Mouse (Mus musculus): ENCODE measurements at regions not wholly inside any gene's neighbourhood (a gene's known extent, or its start where the extent isn't known, plus 50 kb on each side); places are given as distances from the start of the nearest gene placed in this dataset.

DNA sequence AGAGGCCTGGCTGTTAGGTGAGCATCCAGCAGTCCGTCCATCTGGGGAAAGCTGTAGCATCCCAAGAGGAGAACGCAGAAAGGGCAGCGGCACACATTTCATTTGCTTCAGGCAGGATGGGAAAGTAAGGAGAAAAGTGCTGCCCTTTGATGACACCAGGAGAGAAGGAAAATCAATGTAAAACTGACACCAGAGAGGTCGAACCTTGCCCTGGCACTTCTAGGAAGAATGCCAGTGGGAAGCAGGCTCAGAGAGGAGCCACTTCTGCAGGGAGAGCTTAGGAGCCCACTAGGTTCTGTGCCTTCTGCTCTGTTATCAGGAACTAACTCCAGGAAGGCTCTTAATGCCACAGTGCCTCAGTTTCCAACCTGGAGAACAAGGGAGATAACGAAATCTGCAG lies 180.0 kb downstream of the Emp1 start:
- Histone ChIP-seq H3K4me3 (ENCODE audit: control insufficient read depth, low read depth, low read length) (no peak overlapping the region), H3K27me3 (ENCODE audit: control insufficient read depth, insufficient read depth, low read length) (no peaks in the 10 kb centered on the region), H3K4me1 (ENCODE audit: control insufficient read depth, insufficient read depth, low read length) (no peaks in the 10 kb centered on the region; the same call in 1 of the 2 replicates), H3K36me3 (ENCODE audit: control insufficient read depth, insufficient read depth, low read length) (no peaks in the 10 kb centered on the region), H3K27ac (ENCODE audit: control insufficient read depth, insufficient read depth, low read depth, low read length) (no peak overlapping the region)
- TF ChIP-seq CTCF (IDR thresholded peaks at IDR 0.05; ENCODE audit: control insufficient read depth, insufficient read depth, insufficient replicate concordance, low read depth, low read length) (no peak), POLR2A (IDR thresholded peaks at IDR 0.05; ENCODE audit: control insufficient read depth, low read depth, low read length) (no peak)

DNA sequence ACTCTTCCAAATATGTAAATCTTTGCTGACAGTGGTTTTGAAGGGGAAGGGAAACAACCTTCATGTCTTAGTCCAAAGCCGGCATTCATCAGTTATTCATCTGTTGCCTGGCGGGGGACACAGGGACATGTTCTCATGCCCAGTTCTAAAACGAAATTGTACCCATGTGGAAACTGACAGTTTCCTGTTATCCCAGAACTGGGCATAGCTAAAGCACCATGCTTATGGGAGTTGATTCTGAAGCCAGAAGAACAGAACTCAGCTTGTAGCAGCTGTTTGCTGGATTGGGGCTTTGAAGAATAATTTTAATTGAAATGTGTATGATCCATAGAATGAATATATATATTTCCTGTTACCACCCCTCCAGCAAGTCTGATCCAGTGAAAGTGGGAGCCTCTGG lies 181.0 kb downstream of the Emp1 start:
- H3K27me3 ChIP-seq (ENCODE audit: control insufficient read depth, insufficient read depth, low read length): no peaks in the 10 kb centered on the region
- H3K4me3 ChIP-seq (ENCODE audit: control insufficient read depth, low read depth, low read length): no peak overlapping the region
- no peak overlapping the region for H3K27ac ChIP-seq (ENCODE audit: control insufficient read depth, insufficient read depth, low read depth, low read length)
- H3K4me1 ChIP-seq (ENCODE audit: control insufficient read depth, insufficient read depth, low read length): no peaks in the 10 kb centered on the region; the same call in 1 of the 2 replicates
- TF ChIP-seq POLR2A (IDR thresholded peaks at IDR 0.05; ENCODE audit: control insufficient read depth, low read depth, low read length) (no peak), CTCF (IDR thresholded peaks at IDR 0.05; ENCODE audit: control insufficient read depth, insufficient read depth, insufficient replicate concordance, low read depth, low read length) (no peak)
- no peaks in the 10 kb centered on the region for H3K36me3 ChIP-seq (ENCODE audit: control insufficient read depth, insufficient read depth, low read length)

DNA sequence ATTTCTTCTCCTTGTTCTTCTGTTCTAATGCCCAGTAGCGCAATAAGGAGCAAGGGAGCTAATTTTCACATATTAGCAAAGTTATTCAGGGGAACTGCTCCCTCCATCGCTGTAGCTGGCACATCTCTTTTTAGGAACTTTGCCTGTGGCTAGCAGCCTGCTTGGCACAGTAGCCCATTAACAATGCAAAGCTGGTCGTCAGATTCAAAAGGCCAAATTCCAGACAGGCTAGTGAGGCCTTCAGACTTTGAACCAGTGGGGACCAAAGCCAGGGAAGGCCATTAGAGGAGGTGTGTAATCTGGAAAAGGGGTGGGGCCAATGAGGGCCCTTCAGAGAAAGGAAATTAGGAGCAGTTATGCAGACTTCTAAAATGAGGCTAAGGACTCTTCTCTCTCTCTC lies 181.5 kb downstream of the Emp1 start:
- TF ChIP-seq CTCF (IDR thresholded peaks at IDR 0.05; ENCODE audit: control insufficient read depth, insufficient read depth, insufficient replicate concordance, low read depth, low read length) (no peak), POLR2A (IDR thresholded peaks at IDR 0.05; ENCODE audit: control insufficient read depth, low read depth, low read length) (no peak)
- Histone ChIP-seq H3K27ac (ENCODE audit: control insufficient read depth, insufficient read depth, low read depth, low read length) (no peak overlapping the region), H3K4me1 (ENCODE audit: control insufficient read depth, insufficient read depth, low read length) (no peaks in the 10 kb centered on the region; the same call in 1 of the 2 replicates), H3K4me3 (ENCODE audit: control insufficient read depth, low read depth, low read length) (no peak overlapping the region), H3K36me3 (ENCODE audit: control insufficient read depth, insufficient read depth, low read length) (no peaks in the 10 kb centered on the region), H3K27me3 (ENCODE audit: control insufficient read depth, insufficient read depth, low read length) (no peaks in the 10 kb centered on the region)

DNA sequence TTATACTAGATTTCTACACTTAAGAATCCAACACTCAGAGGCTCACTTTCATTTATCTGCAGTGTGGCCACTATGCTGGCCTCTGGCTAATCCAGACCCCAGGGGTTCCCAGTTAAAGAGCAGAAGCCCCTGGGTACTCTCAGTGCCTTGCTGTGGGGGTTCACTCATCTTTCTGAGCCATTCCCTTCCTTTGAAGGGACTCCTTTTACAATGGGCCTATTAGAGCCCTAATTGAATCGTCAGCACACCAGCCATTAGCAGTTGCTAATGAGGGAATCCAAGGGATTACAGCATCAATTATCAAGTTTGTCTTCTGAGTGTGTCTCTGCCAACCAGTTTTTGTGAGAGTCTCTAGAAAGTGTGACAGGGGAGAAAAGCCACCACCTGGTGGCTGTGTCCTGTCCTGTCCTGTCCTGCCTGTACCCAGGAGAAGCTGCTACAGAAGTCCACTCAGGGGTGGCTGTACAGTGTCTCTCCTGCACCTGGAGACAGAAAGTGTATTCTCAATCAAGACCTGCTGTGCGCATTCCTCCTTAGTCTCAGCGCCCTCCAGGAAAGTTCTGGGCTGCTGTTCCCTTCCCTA lies 188.1 kb downstream of the Emp1 start:
- no peak overlapping the region for H3K4me3 ChIP-seq (ENCODE audit: control insufficient read depth, low read depth, low read length)
- no peak overlapping the region for H3K27ac ChIP-seq (ENCODE audit: control insufficient read depth, insufficient read depth, low read depth, low read length)
- no peaks in the 10 kb centered on the region for H3K4me1 ChIP-seq (ENCODE audit: control insufficient read depth, insufficient read depth, low read length)
- no peaks in the 10 kb centered on the region for H3K36me3 ChIP-seq (ENCODE audit: control insufficient read depth, insufficient read depth, low read length)
- TF ChIP-seq POLR2A (IDR thresholded peaks at IDR 0.05; ENCODE audit: control insufficient read depth, low read depth, low read length): no peak
- TF ChIP-seq CTCF (IDR thresholded peaks at IDR 0.05; ENCODE audit: control insufficient read depth, insufficient read depth, insufficient replicate concordance, low read depth, low read length): no peak
- H3K27me3 ChIP-seq (ENCODE audit: control insufficient read depth, insufficient read depth, low read length): no peaks in the 10 kb centered on the region

DNA sequence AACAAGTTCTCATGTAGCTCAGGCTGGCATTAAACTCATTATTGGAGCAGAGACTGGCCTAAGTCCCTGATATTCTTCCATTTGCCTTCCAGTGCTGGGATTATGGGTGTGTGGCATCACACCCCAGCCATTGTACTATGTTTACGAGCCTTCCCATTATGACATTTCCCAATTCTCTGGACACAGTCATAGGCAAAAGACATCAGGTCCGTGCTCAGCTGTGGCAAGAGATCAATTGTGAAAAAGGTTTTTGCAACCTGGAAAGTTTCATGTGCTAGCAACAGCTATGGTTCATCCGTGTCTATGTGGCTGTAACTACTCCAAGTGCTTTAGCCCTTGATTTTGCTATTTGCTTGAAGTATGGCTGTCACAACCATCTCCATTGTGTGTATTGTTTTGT lies 190.1 kb downstream of the Emp1 start:
- Histone ChIP-seq H3K27ac (ENCODE audit: control insufficient read depth, insufficient read depth, low read depth, low read length) (no peak overlapping the region), H3K4me1 (ENCODE audit: control insufficient read depth, insufficient read depth, low read length) (no peaks in the 10 kb centered on the region), H3K4me3 (ENCODE audit: control insufficient read depth, low read depth, low read length) (no peak overlapping the region), H3K36me3 (ENCODE audit: control insufficient read depth, insufficient read depth, low read length) (no peaks in the 10 kb centered on the region), H3K27me3 (ENCODE audit: control insufficient read depth, insufficient read depth, low read length) (no peaks in the 10 kb centered on the region)
- TF ChIP-seq POLR2A (IDR thresholded peaks at IDR 0.05; ENCODE audit: control insufficient read depth, low read depth, low read length): no peak

DNA sequence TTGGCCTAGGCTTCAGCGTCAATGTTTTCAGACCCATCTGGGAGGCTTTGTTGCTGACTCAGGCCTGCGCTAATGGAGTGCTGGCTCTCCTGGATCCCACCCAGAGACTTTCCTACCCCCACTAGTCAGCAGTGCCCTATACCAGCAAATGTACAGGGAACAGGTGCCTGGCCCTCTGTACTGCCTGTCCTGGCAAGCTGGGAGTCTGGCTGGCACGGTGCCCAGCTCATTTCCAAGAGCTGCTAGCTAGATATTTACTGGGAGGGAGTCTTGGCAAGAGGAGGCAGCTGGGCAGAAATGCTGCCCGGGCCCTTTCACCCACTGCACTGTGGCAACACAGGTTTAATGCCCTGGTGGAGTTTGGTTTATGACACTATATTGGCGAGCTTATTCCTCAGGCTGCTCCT lies 197.2 kb downstream of the Emp1 start:
- Histone ChIP-seq H3K36me3 (ENCODE audit: control insufficient read depth, insufficient read depth, low read length) (no peaks in the 10 kb centered on the region), H3K27ac (ENCODE audit: control insufficient read depth, insufficient read depth, low read depth, low read length) (no peak overlapping the region), H3K27me3 (ENCODE audit: control insufficient read depth, insufficient read depth, low read length) (no peaks in the 10 kb centered on the region), H3K4me3 (ENCODE audit: control insufficient read depth, low read depth, low read length) (no peak overlapping the region), H3K4me1 (ENCODE audit: control insufficient read depth, insufficient read depth, low read length) (peaks cover 2% of the 10 kb centered on the region; the same call in 1 of the 2 replicates)
- TF ChIP-seq POLR2A (IDR thresholded peaks at IDR 0.05; ENCODE audit: control insufficient read depth, low read depth, low read length): no peak
- no peak for TF ChIP-seq CTCF (IDR thresholded peaks at IDR 0.05; ENCODE audit: control insufficient read depth, insufficient read depth, insufficient replicate concordance, low read depth, low read length)

DNA sequence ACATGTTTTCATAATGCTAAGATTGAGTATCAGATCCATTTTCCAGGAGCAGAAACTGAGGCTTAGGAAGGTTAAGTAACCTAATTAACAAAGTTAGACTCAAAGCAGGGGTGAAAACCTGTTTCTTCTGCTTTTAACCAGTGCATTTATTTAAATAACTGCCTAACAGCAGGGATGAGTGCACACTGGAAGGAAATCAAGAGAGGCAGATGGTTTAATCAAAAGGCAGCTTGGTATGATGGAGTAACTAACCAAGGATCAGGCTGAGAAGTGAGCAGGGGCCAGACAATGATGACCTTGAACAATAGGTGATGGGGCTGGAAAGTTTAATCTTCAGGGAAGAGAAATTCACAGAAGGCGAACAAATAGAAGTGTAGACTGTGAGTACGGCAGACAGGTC lies 199.9 kb downstream of the Emp1 start:
- TF ChIP-seq POLR2A (IDR thresholded peaks at IDR 0.05; ENCODE audit: control insufficient read depth, low read depth, low read length): no peak
- TF ChIP-seq CTCF (IDR thresholded peaks at IDR 0.05; ENCODE audit: control insufficient read depth, insufficient read depth, insufficient replicate concordance, low read depth, low read length): no peak
- no peak overlapping the region for H3K27ac ChIP-seq (ENCODE audit: control insufficient read depth, insufficient read depth, low read depth, low read length)
- no peaks in the 10 kb centered on the region for H3K36me3 ChIP-seq (ENCODE audit: control insufficient read depth, insufficient read depth, low read length)
- no peak overlapping the region for H3K4me3 ChIP-seq (ENCODE audit: control insufficient read depth, low read depth, low read length)
- no peaks in the 10 kb centered on the region for H3K27me3 ChIP-seq (ENCODE audit: control insufficient read depth, insufficient read depth, low read length)
- H3K4me1 ChIP-seq (ENCODE audit: control insufficient read depth, insufficient read depth, low read length): peaks cover 2% of the 10 kb centered on the region; the same call in 1 of the 2 replicates

DNA sequence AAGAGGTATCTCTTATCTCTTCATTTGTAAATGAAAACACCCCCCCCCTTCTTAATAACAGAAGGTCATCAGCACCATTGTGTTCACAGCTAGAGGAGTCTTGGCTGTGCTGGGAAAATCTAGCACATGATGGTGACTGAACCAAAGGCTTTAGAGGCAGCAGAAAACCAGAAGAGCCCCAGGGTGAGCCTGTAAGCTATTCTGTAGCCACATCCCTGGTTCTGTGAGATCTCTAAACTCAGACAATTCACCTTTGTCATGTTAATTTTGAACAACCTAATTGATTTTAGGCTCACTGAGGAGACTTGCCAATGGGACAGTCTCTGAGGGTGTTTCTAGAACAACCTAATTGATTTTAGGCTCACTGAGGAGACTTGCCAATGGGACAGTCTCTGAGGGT lies 201.4 kb downstream of the Emp1 start:
- Histone ChIP-seq H3K36me3 (ENCODE audit: control insufficient read depth, insufficient read depth, low read length) (no peaks in the 10 kb centered on the region), H3K27me3 (ENCODE audit: control insufficient read depth, insufficient read depth, low read length) (no peaks in the 10 kb centered on the region), H3K27ac (ENCODE audit: control insufficient read depth, insufficient read depth, low read depth, low read length) (no peak overlapping the region), H3K4me1 (ENCODE audit: control insufficient read depth, insufficient read depth, low read length) (peaks cover 2% of the 10 kb centered on the region; the same call in 1 of the 2 replicates), H3K4me3 (ENCODE audit: control insufficient read depth, low read depth, low read length) (no peak overlapping the region)
- no peak for TF ChIP-seq CTCF (IDR thresholded peaks at IDR 0.05; ENCODE audit: control insufficient read depth, insufficient read depth, insufficient replicate concordance, low read depth, low read length)
- no peak for TF ChIP-seq POLR2A (IDR thresholded peaks at IDR 0.05; ENCODE audit: control insufficient read depth, low read depth, low read length)
